Mouse (Mus musculus): ENCODE data around the gene Tmem107. TPM values are rescaled to one million over a fixed set of nuclear protein-coding genes. Genes with fewer than 3 reads are reported as not detected.

Tmem107 gene
- 33.1 and 44.6 TPM in 2 replicates for polyA plus RNA-seq (2012; rRNA removed)

DNA sequence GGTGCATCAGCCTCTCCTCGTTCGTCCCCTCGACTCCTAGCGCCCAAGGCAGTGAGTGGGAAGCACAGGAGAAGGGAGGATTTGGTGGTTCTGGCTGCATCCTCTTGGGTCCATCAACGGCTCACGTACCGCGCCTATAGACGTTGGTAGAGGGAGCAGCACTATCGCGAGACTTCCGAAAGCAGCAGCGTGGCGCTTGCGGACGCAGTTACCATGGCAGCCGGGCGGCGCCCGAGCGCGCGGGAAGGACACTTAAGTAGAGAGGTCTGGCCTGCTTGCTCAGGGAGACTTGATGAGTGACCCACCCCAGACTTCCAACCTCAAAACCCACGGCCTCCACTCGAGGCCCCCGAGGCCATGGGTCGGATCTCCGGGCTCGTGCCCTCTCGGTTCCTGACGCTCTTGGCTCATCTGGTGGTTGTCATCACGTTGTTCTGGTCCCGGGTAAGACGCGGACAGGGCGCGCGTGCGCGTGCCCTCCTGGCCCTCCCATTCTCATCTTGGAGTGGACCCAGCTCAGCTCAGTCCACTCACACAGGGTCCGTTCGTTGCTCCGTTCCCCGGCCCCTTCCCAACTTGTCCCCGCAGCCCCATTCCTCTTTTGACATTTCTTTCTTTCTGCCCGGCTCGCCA lies at the start of gene Tmem107:
Tmem107 (plus strand) TSS at position 217 of the 633 bp plus-strand sequence.

DNA sequence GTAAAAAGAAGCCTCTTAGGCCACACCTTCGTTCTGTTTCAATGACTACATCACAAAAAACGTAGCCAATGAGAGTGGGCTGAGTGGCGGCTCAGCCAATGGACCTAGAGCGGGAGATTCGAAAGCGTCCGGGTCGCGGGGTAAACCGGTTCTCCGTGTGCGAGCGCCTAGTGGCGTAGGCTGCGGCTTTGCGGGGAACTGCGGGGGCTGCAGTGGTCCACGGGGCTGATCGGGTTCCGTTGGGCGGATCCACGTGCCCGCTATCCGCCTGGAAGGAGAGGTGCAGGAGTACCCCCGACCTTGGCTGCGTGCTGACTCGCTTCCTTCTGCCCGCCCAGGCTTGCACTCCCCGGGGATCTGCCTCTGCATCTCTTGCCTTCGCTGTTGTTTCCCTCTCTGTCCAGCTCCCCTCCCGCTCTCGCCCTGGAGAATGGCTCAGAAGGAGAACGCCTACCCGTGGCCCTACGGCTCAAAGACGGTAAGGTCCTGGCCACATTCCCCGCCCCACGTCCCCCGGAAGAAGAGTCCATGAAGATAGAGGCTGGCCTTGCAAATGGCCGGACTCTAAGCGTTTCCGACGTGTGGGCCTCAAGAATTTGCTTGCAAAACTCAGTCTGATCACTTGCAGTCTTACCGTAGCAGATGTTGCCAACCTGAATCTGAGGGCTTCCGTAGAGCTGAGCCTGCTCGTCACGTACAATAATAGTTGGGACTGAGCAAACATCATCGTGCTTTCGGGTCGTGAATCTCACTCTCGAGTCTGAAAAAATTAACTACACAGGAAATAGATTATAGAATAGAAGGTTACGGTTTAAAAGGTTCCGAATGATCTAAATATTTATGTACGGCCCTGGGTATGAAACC lies 24.8 kb upstream of the Tmem107 start, which contains the start of gene Aurkb:
Aurkb (plus strand) TSS at position 117 of the 864 bp plus-strand sequence.

DNA sequence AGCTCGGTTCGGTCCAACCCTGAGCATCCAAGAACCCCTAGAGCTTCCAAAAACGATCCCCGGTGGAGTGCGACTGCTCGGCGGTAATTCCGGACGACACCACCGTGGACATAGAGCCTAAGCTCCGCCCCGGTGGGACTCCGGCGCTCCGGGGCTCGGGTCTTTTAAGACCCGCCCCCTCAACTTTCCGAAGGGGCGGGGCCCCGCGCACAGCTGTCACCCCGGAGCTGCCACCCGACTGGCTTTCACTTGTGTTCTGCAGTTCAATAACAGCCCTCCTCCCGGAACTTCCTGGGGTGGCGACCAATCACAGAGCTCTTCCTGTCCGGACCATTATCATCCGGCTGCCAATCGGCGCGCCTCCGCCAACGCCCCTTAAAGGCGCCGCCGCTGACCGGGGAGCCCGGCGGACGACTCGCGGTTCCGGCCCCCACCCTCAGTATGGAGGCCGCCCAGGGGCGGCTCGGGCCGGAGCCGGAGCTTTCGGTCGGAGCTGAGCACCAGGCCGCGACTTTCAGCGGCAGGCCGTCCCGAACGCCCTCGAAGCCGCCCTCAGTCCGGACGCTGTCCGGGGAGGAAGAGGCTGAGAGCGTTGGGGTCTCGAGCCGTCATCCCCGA lies 11.1 kb upstream of the Tmem107 start, which contains the start of gene Borcs6:
Borcs6 (plus strand) TSS at position 361 of the 618 bp plus-strand sequence.

DNA sequence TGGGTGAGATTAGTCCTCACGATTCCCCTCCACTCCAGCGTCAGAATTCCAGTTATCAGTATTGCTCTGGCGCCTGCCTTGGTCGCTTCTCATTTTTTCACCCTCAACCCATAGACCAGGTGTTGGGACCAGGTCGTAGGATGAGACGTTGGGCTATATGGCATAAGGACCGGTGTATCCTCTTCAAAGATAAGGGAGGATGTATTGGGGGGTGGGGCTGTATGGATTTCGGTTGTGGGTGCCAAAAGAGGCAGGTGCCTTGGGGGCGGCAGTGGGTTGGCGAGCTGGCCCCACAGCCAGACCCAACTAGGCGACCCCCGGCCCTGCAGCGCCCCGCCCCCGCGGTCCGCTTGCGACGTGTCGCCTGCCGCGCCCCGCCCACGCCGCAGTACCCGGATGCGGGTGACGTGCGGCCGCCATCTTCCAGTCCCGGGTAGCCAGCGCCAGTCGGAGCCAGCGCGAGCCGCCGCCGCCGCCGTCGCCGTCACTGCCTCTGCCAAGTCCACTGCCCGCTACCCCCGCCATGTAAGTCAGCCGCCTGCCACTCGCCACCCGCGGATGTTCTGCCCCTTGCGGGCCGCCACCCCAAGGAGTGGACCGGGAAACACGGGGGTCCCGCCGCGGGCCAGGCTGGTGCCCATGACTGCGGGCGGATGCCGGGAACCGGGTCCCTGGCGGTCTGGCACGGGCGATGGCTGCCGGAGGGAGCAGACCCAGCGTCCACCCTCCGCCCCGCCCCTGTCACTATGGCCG lies 17.7 kb downstream of the Tmem107 start, which contains the start of gene Vamp2:
Vamp2 (plus strand) TSS at position 388 of the 753 bp plus-strand sequence.

DNA sequence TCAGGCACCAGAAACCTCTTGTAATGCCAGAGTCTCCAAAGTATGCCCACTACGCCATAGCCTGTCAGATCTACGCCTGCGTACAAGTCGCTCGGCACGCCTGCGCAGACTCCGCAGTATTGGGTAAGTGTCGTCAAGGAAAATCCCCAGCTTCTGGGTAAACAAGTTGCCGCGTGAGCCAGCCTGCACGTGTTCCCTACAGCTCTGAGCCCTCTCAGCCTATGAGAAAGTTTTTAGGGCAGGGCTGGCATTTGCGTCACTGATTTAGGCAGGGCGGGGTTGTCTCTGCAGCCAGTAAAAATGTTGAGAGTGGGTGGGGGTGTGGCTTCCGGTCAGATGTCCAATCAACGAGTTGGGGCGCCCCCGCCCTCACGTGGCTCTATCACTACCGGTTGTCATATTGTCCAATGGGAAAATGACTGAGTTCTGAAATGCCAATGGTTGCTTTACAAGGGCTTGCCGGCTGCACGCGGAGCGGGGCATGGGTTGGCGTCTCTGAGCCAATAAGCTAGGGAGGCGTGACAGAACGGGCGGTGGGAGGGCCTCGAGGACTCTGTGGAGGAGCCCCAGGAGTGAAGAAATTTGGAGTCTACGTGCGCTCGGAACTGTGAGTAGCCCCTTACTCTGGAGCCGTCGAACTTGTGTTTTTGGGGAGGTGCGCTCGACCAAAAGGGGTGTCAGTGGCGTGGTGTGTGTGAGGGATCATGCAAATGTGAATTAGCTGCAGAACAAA lies 24.3 kb downstream of the Tmem107 start, which contains the start of gene Per1:
Per1 (plus strand) TSS at position 521 of the 733 bp plus-strand sequence.

DNA sequence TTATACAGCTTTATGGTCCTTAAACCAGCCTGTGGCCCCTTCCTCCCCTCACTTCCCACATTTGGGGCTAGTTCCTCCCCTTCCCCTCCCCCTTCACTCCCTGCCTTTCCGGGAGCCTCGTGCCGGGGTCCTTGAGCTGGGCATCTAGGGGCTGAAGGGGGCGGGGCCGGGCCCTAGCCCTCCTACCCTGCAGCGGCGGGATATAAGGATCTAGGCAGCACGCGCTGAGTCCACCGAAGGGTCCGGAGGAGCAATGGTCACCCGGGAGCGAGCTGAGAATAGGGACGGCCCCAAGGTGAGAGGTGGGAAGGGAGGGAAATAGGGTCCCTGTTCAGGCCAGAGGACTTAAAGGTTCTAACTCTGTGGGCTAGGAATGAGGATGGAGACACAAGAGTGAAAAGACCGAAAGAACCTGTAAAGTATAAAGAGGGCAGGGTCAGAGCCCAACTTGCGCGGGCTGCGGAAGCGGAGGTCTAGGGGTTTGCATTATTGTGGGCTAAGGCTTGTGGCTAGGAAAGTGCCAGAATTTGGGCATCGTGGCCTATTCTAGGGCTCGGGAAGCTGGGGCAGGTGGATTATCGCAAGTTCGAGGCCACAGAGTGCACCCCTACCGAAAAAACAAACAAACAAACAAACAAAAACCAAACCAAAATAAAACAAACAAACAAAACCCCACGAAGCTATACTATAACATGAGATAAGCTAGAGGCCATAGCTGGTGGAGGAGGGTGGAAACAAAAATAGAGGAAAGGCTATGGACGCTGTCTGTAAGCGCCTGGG lies 49.8 kb downstream of the Tmem107 start, which contains the start of gene Hes7:
Hes7 (plus strand) TSS at position 184 of the 780 bp plus-strand sequence.

DNA sequence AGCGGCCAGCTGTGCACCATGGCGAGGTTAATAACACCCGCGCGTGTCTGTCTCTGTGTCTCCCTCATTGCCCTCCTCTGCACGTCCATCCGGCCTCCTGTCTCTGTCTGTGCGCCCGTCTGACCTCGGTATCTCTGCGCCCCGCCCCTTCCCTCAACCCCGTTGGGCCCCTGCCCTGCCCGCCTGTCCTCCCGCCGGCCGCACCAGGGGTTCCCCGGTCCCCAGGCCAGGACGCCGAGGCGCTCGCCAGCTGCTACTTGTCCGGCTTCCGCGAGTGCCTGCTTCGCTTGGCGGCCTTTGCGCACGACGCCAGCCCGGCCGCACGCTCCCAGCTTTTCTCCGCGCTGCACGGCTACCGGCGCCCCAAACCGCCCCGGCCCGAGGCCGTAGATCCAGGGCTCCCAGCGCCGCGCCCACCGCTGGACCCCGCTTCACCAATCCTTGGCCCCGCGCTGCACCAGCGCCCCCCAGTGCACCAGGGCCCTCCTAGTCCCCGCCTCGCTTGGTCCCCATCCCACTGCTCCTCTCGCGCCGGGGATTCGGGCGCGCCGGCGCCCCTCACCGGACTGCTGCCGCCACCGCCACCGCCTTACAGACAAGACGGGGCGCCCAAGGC lies 51.8 kb downstream of the Tmem107 start, which contains the start of gene 9130213A22Rik:
9130213A22Rik (minus strand) TSS at position 254 of the 616 bp plus-strand sequence.

Other genes starting within 250 kb of the Tmem107 start
- gene Ndel1, start 198.9 kb upstream of the Tmem107 start, polyA plus RNA-seq (2012; rRNA removed) = 83.7 and 84.2 TPM in 2 replicates
- not detected in 2 replicates for gene Rnf222, start 182.3 kb upstream of the Tmem107 start, polyA plus RNA-seq (2012; rRNA removed)
- gene Rpl26, start 169.2 kb upstream of the Tmem107 start, polyA plus RNA-seq (2012; rRNA removed) = 462 and 604 TPM in 2 replicates
- not detected in 2 replicates for gene Odf4, start 143.7 kb upstream of the Tmem107 start, polyA plus RNA-seq (2012; rRNA removed)
- 14.3 and 24.5 TPM in 2 replicates for gene Arhgef15, start 113.3 kb upstream of the Tmem107 start, polyA plus RNA-seq (2012; rRNA removed)
- gene Slc25a35, start 102.7 kb upstream of the Tmem107 start, polyA plus RNA-seq (2012; rRNA removed) = 81.4 and 94.7 TPM in 2 replicates
- 48.9 and 61.1 TPM in 2 replicates for gene Rangrf, start 95.6 kb upstream of the Tmem107 start, polyA plus RNA-seq (2012; rRNA removed)
- gene Pfas, start 62.3 kb upstream of the Tmem107 start, polyA plus RNA-seq (2012; rRNA removed) = 12.3 and 13.5 TPM in 2 replicates
- 30.8 and 33.6 TPM in 2 replicates for gene Ctc1, start 54.9 kb upstream of the Tmem107 start, polyA plus RNA-seq (2012; rRNA removed)
- gene Aurkb, start 25.2 kb upstream of the Tmem107 start, polyA plus RNA-seq (2012; rRNA removed) = 44.7 and 44.9 TPM in 2 replicates
- gene Borcs6, start 11.1 kb upstream of the Tmem107 start, polyA plus RNA-seq (2012; rRNA removed) = 34.7 and 36.8 TPM in 2 replicates
- 93.8 and 112 TPM in 2 replicates for gene Vamp2, start 17.7 kb downstream of the Tmem107 start, polyA plus RNA-seq (2012; rRNA removed)
- 16.4 and 21.2 TPM in 2 replicates for gene Per1, start 24.4 kb downstream of the Tmem107 start, polyA plus RNA-seq (2012; rRNA removed)
- gene Hes7, start 49.6 kb downstream of the Tmem107 start, polyA plus RNA-seq (2012; rRNA removed) = 0.70 and 1.1 TPM in 2 replicates
- gene 9130213A22Rik, start 51.8 kb downstream of the Tmem107 start, polyA plus RNA-seq (2012; rRNA removed) = 0.60 and 0.64 TPM in 2 replicates
- 0.15 and 0.42 TPM in 2 replicates for gene Aloxe3, start 55.1 kb downstream of the Tmem107 start, polyA plus RNA-seq (2012; rRNA removed)
- 0.07 TPM in 1 of 2 replicates, not detected in the other for gene Alox12b, start 86.2 kb downstream of the Tmem107 start, polyA plus RNA-seq (2012; rRNA removed)
- 0.05 TPM in 1 of 2 replicates, not detected in the other for gene Alox8, start 127.0 kb downstream of the Tmem107 start, polyA plus RNA-seq (2012; rRNA removed)
- not detected in 2 replicates for gene Gucy2e, start 166.2 kb downstream of the Tmem107 start, polyA plus RNA-seq (2012; rRNA removed)

Measured in colon, adult 2 months (tissue).